Mouse (Mus musculus): ENCODE results near the gene Nfkbil1.

DNA sequence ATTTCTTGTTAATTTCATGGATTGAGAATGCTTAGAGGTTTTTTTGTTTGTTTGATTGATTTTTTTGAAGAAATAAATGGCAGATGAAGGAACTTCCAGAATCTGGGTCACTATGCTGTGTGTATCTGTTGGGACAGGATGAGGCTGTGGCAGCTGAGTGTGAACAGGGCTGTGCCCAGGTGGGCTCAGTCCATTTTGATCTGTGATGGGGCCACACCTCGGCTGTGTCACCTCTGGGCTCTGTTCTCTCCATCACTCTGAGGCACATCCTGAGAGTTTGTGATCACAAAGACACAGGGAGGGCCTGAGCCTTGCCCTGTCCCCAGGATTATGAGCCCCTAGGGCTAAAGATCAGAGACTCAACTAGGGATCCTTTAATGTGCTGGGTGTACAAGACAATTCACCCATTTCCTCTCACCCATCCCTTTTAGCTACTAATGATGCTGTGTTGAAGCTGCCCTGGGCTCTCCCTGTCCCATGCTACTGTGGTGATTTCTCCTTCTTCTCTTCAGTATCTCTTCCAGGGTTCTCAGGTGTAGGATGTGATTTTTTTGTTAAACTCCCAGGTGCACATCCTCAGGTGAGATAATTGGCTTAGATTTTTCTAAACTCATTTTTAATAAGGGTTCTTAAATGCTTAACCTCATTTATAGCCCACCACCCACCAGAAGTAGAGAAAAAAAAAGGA, 32.0 kb upstream of the Nfkbil1 start:
- TF ChIP-seq CTCF (IDR thresholded peaks at IDR 0.05; ENCODE audit: low read depth) (no peak), EP300 (IDR thresholded peaks at IDR 0.05; ENCODE audit: low read depth) (no peak)

Data from liver, postnatal 0 days (tissue).